Mouse (Mus musculus): ENCODE results near the gene Ankrd31. TPM values are rescaled to one million over a fixed set of nuclear protein-coding genes. Genes with fewer than 3 reads are reported as not detected.
"Not testable (repeated sequence)": the region's sequence is repeated elsewhere in the genome, so short reads cannot be mapped to it uniquely, and the experiment has no call there.

Gene Ankrd31
- polyA plus RNA-seq, 1 experiment from 2014 or later, result not detected

DNA sequence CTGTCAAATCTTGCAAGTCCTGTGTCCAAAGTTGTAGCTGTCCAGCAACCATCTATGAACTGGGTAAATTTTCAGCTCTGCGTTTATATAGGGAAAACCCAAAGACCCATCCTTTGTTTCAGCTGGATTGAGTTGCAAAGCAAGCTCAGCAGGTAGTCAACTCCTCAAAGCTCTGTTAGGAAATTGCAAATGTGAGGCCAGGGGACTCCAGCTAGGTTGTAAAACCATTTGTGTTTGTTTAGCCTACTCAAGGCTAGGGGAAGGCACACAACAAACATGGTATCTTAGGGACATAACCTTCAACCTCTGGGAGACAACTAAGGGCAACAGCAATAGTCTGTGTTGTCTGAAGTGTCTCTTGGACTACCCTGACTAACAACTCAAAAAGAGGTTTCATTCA, 136.5 kb downstream of the Ankrd31 start:
- Histone ChIP-seq H3K4me1 (ENCODE audit: control insufficient read depth, insufficient read depth, low read length) (no peaks in the 10 kb centered on the region), H3K27ac (ENCODE audit: low read depth, low read length) (no peak overlapping the region), H3K9me3 (ENCODE audit: control insufficient read depth, low read length) (no peaks in the 10 kb centered on the region), H3K4me2 (ENCODE audit: low read depth, low read length) (no peak overlapping the region), H3K9ac (replicated peaks; ENCODE audit: low read depth, low read length) (no peak overlapping the region), H3K36me3 (ENCODE audit: control insufficient read depth, insufficient read depth, low read length) (no peaks in the 10 kb centered on the region), H3K27me3 (ENCODE audit: control insufficient read depth, insufficient read depth, low read length) (no peaks in the 10 kb centered on the region), H3K4me3 (ENCODE audit: low read depth, low read length) (no peak overlapping the region)
- ATAC-seq (ENCODE audit: low read depth), result no peak
- WGBS, result 43% methylated on average over 1 of the region's 1 CpGs

DNA sequence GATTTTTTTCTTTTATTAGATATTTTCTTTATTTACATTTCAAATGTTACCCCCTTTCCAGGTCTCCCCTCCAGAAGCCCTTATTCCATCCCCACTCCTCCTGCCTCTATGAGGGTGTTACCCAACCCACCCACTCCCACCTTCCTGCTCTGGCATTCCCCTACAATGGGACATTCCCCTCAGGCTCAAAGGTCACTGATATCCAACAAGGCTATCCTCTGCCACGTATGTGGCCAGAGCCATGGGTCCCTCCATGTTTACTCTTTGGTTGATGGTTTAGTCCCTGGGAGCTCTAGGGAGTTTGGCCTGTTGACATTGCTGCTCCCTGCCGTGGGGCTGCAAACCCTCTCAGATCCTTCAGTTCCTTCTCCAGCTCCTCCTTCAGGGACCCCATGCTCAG, 141.9 kb downstream of the Ankrd31 start:
- no peaks in the 10 kb centered on the region for H3K4me1 ChIP-seq (ENCODE audit: control insufficient read depth, insufficient read depth, low read length)
- H3K27ac ChIP-seq (ENCODE audit: low read depth, low read length), result no peak overlapping the region
- H3K9ac ChIP-seq (replicated peaks; ENCODE audit: low read depth, low read length), result no peak overlapping the region
- 58% methylated on average over 2 of the region's 2 CpGs for WGBS
- no peak overlapping the region for H3K4me2 ChIP-seq (ENCODE audit: low read depth, low read length)
- no peak overlapping the region for H3K4me3 ChIP-seq (ENCODE audit: low read depth, low read length)
- no peaks in the 10 kb centered on the region for H3K36me3 ChIP-seq (ENCODE audit: control insufficient read depth, insufficient read depth, low read length)
- no peak for ATAC-seq (ENCODE audit: low read depth)
- no peaks in the 10 kb centered on the region for H3K27me3 ChIP-seq (ENCODE audit: control insufficient read depth, insufficient read depth, low read length)
- H3K9me3 ChIP-seq (ENCODE audit: control insufficient read depth, low read length), result no peaks in the 10 kb centered on the region

DNA sequence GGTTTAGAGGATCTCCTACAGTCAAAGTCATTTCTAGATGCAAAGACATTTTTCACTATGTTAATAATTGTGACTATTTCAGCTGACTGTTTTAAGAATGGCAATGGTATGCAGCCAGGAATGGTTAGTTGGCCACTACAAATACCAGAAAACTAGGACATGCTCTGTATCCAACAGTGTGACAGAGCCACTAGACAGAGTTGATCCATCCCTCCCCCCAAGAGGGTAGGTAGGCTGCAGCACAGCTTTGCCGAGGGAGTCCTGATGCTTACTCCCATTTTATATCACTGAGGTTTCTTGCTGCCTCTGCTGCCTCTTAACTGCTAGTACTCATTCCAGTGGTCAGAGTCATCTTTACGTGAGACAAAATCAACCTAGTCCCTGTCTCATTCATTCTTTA, 147.1 kb downstream of the Ankrd31 start:
- WGBS, result 85% methylated on average over 2 of the region's 2 CpGs
- H3K36me3 ChIP-seq (ENCODE audit: control insufficient read depth, insufficient read depth, low read length), result no peaks in the 10 kb centered on the region
- no peak overlapping the region for H3K4me2 ChIP-seq (ENCODE audit: low read depth, low read length)
- H3K9ac ChIP-seq (replicated peaks; ENCODE audit: low read depth, low read length), result no peak overlapping the region
- no peaks in the 10 kb centered on the region for H3K9me3 ChIP-seq (ENCODE audit: control insufficient read depth, low read length)
- no peaks in the 10 kb centered on the region for H3K27me3 ChIP-seq (ENCODE audit: control insufficient read depth, insufficient read depth, low read length)
- ATAC-seq (ENCODE audit: low read depth), result no peak
- H3K4me3 ChIP-seq (ENCODE audit: low read depth, low read length), result no peak overlapping the region
- no peaks in the 10 kb centered on the region for H3K4me1 ChIP-seq (ENCODE audit: control insufficient read depth, insufficient read depth, low read length)
- no peak overlapping the region for H3K27ac ChIP-seq (ENCODE audit: low read depth, low read length)

DNA sequence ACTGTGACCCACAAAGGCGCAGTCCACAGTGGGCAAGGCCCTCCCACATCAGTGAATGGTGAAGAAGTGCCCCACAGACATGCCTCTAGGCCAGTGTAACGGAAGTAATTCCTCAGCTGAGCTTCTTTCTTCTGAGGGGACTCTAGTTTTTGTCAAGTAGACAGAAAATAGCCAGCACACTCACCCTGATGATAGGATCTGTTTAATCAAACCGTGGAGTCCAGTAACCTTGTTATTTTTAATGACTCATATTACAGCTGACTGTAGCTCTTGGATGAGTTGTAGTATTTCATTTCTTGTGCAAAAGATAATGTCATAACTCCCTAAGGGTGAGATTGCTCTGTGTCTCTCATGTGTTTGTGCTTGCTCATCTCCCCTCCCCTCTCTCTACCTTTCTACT, 158.6 kb downstream of the Ankrd31 start:
- no peak for ATAC-seq (ENCODE audit: low read depth)
- H3K4me2 ChIP-seq (ENCODE audit: low read depth, low read length), result no peak overlapping the region
- H3K9me3 ChIP-seq (ENCODE audit: control insufficient read depth, low read length), result no peaks in the 10 kb centered on the region
- H3K4me1 ChIP-seq (ENCODE audit: control insufficient read depth, insufficient read depth, low read length), result no peaks in the 10 kb centered on the region
- H3K9ac ChIP-seq (replicated peaks; ENCODE audit: low read depth, low read length), result no peak overlapping the region
- no peaks in the 10 kb centered on the region for H3K36me3 ChIP-seq (ENCODE audit: control insufficient read depth, insufficient read depth, low read length)
- no peak overlapping the region for H3K27ac ChIP-seq (ENCODE audit: low read depth, low read length)
- 55% methylated on average over 3 of the region's 3 CpGs for WGBS
- H3K4me3 ChIP-seq (ENCODE audit: low read depth, low read length), result no peak overlapping the region
- H3K27me3 ChIP-seq (ENCODE audit: control insufficient read depth, insufficient read depth, low read length), result no peaks in the 10 kb centered on the region

DNA sequence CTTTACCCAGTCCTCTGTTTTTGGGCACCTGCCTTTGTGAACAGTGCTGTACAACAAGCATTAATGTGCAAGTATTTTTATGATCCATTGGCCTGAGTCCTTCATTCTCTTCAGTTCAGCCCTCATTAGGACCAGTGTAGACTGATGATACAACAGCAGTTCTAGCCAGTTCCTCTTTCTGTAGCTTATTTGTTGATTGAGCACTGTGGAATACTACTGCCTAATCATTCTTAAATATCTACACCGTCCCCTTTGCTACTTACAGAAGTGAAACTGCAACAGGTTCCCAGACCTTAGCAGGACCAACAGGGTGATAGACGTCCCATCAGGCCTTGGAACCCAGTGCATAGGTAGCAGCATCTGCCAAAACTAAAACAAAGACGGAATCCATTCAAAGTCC, 163.1 kb downstream of the Ankrd31 start:
- H3K4me3 ChIP-seq (ENCODE audit: low read depth, low read length), result no peak overlapping the region
- no peaks in the 10 kb centered on the region for H3K4me1 ChIP-seq (ENCODE audit: control insufficient read depth, insufficient read depth, low read length)
- no peaks in the 10 kb centered on the region for H3K9me3 ChIP-seq (ENCODE audit: control insufficient read depth, low read length)
- H3K36me3 ChIP-seq (ENCODE audit: control insufficient read depth, insufficient read depth, low read length), result no peaks in the 10 kb centered on the region
- no peak overlapping the region for H3K4me2 ChIP-seq (ENCODE audit: low read depth, low read length)
- no peaks in the 10 kb centered on the region for H3K27me3 ChIP-seq (ENCODE audit: control insufficient read depth, insufficient read depth, low read length)
- H3K27ac ChIP-seq (ENCODE audit: low read depth, low read length), result no peak overlapping the region
- ATAC-seq (ENCODE audit: low read depth), result no peak
- no peak overlapping the region for H3K9ac ChIP-seq (replicated peaks; ENCODE audit: low read depth, low read length)
- 94% methylated on average over 3 of the region's 3 CpGs for WGBS

DNA sequence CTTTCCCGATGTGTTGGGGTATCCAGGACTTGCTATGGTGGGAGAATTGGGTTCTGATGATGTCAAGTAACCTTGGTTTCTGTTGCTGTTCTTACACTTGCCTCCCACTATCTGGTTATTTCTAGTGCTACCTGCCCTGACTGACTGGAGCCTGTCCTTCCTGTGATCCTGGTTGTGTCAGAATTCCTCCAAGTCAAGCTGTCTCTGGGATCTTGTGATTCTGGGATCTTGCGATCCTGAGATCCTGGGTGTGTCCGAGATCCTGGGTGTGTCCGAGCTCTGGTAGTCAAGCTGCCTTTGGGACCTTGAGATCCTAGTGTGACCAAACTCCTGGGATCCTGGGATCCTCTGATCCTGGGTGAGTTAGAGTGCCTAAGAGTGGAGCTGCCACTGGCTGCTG, 175.1 kb downstream of the Ankrd31 start:
- H3K4me1 ChIP-seq (ENCODE audit: control insufficient read depth, insufficient read depth, low read length); H3K9ac ChIP-seq (replicated peaks; ENCODE audit: low read depth, low read length); ATAC-seq (ENCODE audit: low read depth); H3K27ac ChIP-seq (ENCODE audit: low read depth, low read length); H3K4me2 ChIP-seq (ENCODE audit: low read depth, low read length); H3K9me3 ChIP-seq (ENCODE audit: control insufficient read depth, low read length); H3K4me3 ChIP-seq (ENCODE audit: low read depth, low read length); H3K36me3 ChIP-seq (ENCODE audit: control insufficient read depth, insufficient read depth, low read length): not testable (repeated sequence)
- peaks cover 17% of the 10 kb centered on the region for H3K27me3 ChIP-seq (ENCODE audit: control insufficient read depth, insufficient read depth, low read length)
- 96% methylated on average over 4 of the region's 4 CpGs for WGBS

DNA sequence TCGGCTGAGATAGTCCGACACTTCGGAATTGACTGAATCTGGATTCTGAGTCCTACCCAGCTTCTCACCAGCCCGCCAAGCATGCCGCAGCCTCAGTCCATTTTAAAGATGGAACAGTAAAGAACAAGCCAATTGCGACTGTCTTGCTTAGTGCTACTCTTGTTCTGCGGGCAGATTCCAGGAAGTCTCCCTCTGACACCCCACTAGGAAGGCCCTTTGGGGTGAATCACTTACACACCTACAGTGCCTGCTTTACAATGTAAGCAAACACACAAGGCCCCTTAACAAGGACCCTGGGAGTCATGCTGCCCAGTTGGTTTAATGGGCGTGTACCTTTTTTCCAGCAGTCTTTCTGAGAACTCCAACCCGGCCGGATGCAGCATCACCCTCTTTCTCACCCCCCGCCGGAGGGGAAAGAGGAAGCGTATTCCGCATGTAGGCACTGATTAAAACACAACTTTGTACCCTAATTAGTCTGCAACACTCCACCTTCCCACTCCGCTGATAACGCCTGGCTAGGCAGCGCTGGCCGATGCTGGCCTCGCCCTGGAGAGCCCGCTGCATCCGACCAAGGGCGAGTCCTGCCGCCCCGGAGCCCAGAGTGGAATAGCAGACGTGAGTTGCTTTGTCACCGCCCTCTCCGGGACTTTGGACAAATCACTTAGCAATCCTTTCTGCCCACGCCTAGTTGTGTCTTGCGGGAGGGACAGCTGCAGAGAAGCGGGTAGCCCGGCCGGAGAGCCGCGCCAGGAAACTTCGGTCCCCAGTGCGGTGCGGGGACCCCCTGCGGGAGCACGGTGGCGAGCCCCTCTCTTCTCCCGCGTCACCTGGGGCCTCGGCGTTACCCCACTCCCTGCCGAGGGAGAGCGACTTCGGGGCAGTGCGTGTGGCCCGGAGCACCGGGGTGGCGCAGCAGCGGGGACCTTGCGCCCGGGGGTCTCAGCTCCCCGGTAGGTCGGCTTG, 176.2 kb downstream of the Ankrd31 start, which contains the start of gene Gcnt4:
TSS of gene Gcnt4 (plus strand) at position 691 of the 963 bp plus-strand sequence.
- H3K9me3 ChIP-seq (ENCODE audit: control insufficient read depth, low read length), result no peaks in the 10 kb centered on the region
- peak; percentile 72 for ATAC-seq (ENCODE audit: low read depth)
- H3K27me3 ChIP-seq (ENCODE audit: control insufficient read depth, insufficient read depth, low read length), result peaks cover 17% of the 10 kb centered on the region
- H3K27ac ChIP-seq (ENCODE audit: low read depth, low read length), result no peak within 1 kb of the TSS
- 0 out of 2 replicates have a peak, but pooled peaks cover 8% of the 10 kb centered on the region for H3K4me1 ChIP-seq (ENCODE audit: control insufficient read depth, insufficient read depth, low read length)
- H3K9ac ChIP-seq (replicated peaks; ENCODE audit: low read depth, low read length), result peak within 1 kb of the TSS; percentile 52
- H3K4me3 ChIP-seq (ENCODE audit: low read depth, low read length), result peak within 1 kb of the TSS; percentile 62
- H3K36me3 ChIP-seq (ENCODE audit: control insufficient read depth, insufficient read depth, low read length), result no peaks in the 10 kb centered on the region
- peak within 1 kb of the TSS; percentile 100 for H3K4me2 ChIP-seq (ENCODE audit: low read depth, low read length)
- 11% methylated on average over 55 of the region's 56 CpGs for WGBS

DNA sequence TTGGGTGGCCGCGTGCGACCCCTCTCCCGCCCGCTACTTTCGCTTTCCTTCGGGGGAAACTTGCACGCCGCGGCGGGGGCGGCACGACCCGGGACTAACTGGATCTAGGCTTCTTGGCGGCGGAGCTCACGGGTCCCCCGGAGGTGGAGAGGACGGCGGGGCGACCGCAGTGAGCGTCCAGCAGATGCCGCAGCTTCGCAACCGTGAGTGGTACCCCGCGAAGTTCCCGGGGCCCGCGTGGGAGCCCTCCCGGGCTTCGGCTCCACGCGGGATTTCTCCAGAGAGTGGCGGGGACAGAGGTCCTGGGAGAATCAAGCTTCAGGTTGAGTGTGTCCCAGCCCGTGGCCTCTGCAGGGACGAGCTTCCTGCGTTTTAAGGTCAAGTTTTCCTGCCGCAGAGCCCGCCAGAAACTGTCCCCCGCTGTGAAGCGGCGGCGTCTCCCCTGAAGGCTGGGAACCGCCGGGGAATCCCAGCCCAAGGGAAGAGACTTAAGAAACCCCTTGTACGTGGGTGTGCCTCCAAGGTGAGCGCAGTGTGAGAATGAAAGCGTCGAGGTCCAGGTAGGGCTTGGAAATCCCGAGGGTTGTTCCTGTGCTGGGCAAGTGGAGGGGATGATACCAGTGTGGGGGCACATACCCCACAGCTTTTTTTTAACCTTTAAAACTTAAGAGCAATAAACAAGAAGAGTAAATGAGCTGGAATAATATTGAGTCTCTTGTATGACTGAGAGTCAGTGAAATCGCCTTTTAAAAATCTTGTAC, 177.1 kb downstream of the Ankrd31 start:
- ATAC-seq (ENCODE audit: low read depth), result peak; percentile 73
- 1% methylated on average over 53 of the region's 53 CpGs for WGBS
- Histone ChIP-seq H3K36me3 (ENCODE audit: control insufficient read depth, insufficient read depth, low read length) (no peaks in the 10 kb centered on the region), H3K4me3 (ENCODE audit: low read depth, low read length) (peak overlapping the region; percentile 62), H3K9me3 (ENCODE audit: control insufficient read depth, low read length) (no peaks in the 10 kb centered on the region), H3K9ac (replicated peaks; ENCODE audit: low read depth, low read length) (peak overlapping the region; percentile 52), H3K27me3 (ENCODE audit: control insufficient read depth, insufficient read depth, low read length) (peaks cover 17% of the 10 kb centered on the region), H3K4me2 (ENCODE audit: low read depth, low read length) (peak overlapping the region; percentile 100), H3K27ac (ENCODE audit: low read depth, low read length) (no peak overlapping the region), H3K4me1 (ENCODE audit: control insufficient read depth, insufficient read depth, low read length) (0 out of 2 replicates have a peak, but pooled peaks cover 8% of the 10 kb centered on the region)
